Mouse (Mus musculus) testis, postnatal 14 days (tissue): ENCODE measurements around the gene Zfp526.

Experiments used
- DNase-seq: peaks from one replicate; pipeline ENCODE4 v3.0.0; 2021; ENCODE audit warnings: low spot score

Zfp526 gene

DNA sequence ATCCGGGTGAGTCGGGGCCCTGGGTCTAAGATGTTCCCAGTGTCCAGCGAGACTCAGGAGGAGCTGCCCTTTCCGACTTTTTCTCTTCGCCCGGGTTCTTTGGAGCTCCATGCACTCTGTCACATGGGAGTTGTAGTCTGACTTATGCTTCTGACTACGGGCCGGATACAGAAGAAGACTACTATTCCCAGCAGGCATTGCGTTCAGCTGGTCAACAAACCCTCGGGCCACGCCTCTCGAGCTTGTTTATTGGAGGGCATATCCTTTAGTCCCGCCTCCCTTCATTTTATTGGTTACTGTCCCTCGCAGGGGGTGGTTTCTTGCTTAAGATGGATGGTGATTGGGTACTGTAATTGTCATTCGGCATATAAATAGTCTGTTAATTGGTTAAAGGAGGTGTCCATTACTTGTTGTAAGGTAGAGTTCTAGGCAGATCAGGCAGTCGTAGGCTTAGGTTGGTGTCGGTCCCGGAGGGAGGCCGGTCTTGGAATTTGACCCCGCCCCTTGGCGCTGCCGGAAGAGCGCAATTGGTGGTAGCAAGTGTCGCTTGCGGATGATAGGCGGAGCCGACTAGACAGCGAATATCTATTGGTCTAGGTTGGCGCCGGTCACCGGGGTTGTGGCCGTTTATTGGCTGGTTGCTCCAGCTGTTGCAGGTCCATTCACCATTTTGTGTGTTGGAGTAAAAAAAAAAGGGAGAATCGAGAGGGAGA, 46.7 kb downstream of the Zfp526 start:
- DNase-seq = peak; percentile 100

GRCm38 (mm10) chr7:25268588-25268987, 47.4 kb downstream of the Zfp526 start:
- no peak for DNase-seq

DNA sequence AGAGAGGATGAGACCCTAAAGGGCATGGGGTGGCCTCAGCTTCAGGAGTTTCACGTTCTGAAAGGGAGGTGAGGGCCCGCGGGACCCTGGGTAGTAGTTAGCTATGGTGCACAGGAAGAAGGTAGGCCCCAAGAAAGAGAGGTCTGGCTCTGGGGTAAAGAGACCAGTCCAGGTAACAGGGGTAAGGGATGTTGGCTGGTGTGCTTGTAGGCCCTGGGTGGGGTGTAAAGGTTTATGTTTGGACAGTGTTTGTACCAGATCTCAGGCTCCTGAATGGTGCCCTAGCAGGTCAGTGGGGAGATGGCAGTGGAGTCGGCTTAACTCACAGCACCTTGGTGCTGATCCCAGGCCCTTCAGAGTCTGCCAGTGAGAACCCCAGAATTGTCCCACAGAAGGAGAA, 47.8 kb downstream of the Zfp526 start:
- DNase-seq = peak; percentile 24

GRCm38 (mm10) chr7:25269545-25270271, 48.5 kb downstream of the Zfp526 start:
- DNase-seq = peak; percentile 29

GRCm38 (mm10) chr7:25270652-25271633, 49.7 kb downstream of the Zfp526 start:
- peak; percentile 21 for DNase-seq

DNA sequence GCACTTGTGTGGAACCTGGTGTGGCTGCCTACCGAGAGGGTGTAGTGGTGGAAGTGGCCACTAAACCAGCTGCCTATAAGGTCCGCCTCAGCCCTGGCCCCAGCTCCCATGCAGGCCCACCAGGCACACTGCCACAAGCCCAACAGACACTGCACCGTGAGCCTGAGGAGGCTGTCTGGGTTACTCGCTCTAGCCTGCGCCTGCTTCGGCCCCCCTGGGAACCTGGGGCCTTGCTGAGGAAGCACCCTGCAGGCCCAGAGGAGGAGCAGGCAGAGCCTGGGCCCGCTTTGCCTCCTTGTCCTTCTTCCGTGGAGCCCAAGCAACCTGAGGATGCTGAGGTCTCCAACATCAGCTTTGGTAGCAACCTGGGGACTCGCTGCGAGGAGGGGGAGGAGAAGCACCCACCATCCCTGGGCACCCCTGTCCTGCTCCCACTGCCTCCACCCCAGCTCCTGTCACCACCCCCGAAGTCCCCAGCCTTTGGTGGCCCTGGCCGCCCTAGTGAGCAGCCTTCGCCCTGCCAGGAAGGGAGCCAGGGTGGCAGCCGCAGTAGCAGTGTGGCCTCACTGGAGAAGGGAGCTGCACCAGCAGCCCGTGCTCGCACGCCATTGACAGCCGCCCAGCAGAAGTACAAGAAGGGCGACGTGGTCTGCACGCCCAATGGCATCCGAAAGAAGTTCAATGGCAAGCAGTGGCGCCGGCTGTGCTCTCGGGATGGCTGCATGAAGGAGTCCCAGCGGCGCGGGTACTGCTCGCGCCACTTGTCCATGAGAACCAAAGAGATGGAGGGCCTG, 50.6 kb downstream of the Zfp526 start:
- peak; percentile 22 for DNase-seq

GRCm38 (mm10) chr7:25272445-25273258, 51.4 kb downstream of the Zfp526 start:
- DNase-seq = peak; percentile 19

DNA sequence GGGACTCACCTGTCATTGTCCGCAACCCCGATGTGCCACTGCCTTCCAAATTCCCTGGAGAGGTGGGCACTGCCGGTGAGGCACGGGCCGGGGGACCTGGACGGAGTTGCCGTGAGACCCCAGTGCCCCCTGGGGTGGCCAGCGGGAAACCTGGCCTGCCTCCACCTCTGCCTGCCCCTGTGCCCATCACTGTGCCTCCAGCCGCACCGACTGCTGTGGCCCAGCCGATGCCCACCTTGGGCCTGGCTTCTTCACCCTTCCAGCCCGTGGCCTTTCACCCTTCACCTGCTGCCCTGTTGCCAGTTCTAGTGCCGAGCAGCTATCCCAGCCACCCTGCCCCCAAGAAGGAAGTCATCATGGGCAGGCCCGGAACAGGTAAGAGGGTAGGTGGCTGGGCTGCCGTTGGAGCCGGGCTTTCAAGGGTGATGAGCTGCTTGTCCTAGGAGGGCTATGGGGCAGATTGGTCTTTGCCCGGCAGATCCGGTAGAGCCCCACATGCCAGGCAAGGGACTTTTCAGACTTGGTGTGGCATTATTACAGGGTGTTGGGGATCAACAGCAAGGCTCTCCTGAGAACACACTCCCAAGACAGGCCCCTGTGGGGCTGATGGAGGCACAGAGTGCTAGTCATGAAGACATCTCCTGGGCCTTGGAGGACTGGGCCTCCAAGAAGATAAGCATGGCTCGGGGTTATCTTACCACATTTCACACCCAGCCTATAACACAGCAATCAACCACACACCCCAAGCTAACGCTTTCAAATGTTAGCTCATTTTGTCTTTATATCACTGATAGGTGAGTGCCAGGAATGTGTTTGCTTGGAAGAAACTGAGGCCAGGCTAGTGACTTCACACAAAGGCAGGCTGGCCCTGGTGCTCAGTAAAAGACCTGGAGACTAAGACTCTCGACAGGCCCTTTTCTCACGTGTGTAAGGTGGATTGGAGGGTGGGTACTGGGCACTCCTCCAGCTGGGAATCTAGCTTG, 52.3 kb downstream of the Zfp526 start:
- DNase-seq = no peak

DNA sequence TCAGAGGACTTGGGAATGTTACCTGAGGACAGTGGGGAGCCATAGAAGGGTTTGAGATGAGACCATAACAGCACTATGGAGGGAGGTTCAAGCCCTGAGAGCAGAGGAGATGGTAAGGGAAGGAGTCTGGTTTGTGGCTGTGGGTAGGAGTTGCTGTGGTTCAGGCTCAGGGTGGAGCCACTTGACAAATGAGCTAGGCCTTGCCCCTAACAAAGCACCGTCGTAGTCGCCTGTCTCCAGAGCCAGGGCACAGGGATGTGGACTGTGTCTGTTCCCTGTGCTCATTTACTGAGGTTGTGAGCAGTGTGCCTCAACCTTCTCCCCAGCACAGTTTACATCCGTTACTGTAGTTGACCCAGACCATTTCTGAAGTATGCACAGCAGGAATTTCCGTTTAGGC, 53.3 kb downstream of the Zfp526 start:
- DNase-seq = no peak

DNA sequence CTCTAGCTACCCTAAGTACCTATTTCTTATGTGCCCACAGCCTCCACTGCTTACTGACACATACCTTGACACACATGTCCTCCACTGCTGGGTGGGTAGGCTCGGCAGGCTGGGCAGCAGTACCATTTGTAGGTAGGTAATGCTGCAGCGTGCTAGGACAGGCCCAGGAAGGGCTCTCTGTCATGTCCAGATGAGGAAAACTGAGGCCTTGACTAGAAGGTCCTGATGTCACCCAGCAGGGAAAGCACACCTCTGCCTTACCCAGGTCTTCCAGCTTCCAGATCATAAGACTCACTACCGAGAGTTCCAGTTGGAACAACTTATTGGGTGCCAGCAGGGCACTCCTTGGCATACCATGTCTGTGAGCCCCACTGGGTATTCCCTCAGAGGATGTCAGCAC, 53.8 kb downstream of the Zfp526 start:
- DNase-seq = no peak

GRCm38 (mm10) chr7:25275555-25276298, 54.5 kb downstream of the Zfp526 start:
- no peak for DNase-seq
